Mouse (Mus musculus) liver, adult 2 months (tissue): ENCODE results near the gene Ctnnbl1.

Source experiments
- CTCF ChIP-seq: fragments of 200-500 bp; IDR thresholded peaks from 2 replicates; pipeline ENCODE4 v1.5.1; 2011; ENCODE audit warnings: low read depth, low read length, control low read depth
- POLR2A ChIP-seq: fragments of 200-500 bp; IDR thresholded peaks from 2 replicates; pipeline ENCODE4 v1.6.1; 2011; ENCODE audit warnings: low read length, control low read depth; ENCODE audit not compliant: insufficient read depth; ENCODE audit errors: extremely low read depth

DNA sequence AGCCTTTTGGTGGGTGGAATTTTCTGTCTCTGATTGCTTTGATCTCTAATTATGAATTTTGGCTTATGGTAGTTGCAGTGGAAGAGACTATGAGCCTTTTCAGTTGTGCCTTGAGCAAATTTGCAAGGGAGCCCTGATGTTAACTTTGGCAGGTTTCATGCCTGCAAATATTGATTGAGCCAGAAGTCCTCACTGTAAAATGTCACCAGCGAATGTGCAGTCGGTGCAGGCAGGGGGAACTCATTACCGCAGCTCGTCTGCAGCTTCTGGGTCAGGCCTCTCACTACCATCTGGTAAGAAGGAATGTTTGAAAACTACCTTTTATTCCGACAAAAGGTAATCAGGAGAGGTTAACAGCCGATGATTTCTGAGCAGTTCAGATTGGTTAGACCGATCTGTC lies 29.4 kb downstream of the Ctnnbl1 start:
- no peak for TF ChIP-seq CTCF
- TF ChIP-seq POLR2A, result no peak
